Mouse (Mus musculus): ENCODE results near the gene Gm20696.

Gene Gm20696

DNA sequence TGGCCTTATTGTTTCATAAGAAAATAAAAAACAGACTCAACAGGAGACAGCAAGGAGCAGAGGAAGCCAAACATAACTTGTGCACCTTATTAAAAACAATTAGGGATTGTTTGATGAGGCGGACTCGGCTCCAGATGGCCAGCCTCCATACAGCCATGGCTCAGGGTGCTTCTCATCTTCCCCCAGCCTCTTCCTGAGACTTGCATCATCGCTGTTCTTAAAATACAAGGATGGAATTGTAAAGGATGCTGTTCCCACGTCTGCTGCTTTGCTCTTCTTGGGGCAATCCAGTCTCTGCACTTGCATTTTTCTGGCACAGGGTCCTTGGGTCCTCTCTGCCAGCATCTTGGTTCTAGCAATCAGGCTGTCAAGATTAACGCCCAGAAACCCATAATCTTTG is 94.5 kb downstream of the Gm20696 start:
- no peak for DNase-seq (ENCODE audit: low read depth, low spot score)

DNA sequence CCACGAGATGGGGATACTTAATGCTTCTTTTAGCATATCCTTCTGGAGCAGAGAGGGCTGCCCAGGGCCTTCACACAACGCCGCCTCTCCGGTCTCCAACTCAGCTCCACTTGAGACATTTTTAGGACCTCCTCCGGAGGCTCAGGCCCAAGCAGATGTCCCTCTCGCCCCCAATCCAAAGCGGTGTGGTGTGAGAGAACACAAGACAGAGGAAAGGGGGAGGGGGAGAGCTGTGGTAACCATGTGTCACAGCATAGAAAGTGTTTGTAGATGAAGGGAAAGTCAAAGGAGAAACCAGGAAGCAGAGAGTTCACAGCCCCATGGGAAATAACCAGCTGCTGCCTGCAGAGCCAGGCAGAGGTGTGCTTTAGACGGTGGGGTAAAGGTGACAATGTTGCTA is 99.7 kb downstream of the Gm20696 start:
- DNase-seq (ENCODE audit: low read depth, low spot score), result no peak

DNA sequence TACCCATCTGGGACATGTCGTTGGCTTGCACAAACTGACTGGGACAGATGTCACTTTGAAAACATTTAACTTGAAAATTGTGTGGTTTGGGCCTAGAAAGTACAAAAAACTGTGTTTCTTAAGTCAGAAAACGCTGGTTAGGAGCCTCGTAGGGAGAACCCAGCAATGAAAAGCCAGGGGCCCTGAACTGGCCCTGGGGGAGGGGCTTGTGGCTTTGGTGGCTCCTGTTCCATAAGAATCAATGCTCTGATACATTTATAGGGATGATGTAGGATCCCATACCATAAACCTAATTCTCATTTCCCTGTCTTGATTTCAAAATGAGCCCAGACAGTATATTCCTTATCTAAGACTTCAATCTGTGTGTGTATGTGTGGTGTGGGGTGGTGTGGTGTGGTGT is 101.8 kb downstream of the Gm20696 start:
- DNase-seq (ENCODE audit: low read depth, low spot score), result no peak

DNA sequence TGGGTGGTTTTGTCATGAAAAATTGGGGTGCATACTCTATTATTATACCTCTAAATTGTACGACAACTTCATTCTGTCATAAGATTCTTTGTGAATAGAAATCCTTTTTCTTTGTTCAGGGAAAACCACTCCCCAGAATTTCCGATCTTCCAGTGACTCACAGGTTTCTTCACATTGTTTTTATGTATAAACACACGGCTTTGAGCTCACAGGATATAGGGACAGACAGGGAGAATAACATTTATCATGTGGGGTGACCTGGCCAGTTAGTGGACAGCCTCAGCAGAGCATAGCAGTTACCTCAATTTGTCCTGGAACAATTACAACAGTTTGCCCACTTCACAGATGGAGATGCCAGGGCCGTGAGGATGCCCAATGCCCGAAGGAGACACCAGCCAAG is 109.6 kb downstream of the Gm20696 start:
- DNase-seq (ENCODE audit: low read depth, low spot score), result no peak

DNA sequence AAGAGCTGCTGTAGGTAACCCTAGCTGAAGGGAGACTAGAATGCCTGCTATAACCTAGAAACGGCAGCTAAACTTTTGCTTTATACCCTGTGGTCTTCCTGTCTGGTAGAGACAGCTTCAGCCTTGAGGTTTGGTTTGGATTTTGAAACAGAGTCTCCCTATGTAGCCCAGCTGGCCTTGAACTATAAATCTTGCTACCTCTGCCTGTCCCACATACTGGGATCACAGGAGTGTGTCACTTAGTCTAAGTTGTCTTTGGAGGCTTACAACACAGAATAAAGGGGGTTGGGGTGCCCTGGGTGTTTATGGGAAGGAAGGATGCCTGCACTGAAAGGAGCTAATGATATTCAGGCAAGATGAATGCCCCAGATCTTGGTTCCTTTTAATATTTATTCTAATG is 113.8 kb downstream of the Gm20696 start:
- DNase-seq (ENCODE audit: low read depth, low spot score), result no peak

DNA sequence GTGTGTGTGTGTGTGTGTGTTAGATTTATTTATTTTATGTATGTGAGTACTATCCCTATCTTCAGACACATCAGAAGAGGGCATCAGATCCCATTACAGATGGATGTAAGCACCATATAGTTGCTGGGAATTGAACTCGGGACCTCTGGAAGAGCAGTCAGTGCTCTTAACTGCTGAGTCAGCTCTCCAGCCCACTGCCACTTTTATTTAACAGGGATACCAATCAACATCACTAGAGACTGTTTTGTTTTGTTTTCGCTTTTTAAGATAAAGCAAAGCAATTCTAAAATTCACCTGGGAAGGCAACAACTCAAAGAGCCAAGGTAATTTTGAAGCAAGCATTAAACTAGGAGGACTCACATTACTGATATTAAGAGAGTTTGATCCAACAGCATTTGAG is 120.2 kb downstream of the Gm20696 start:
- DNase-seq (ENCODE audit: low read depth, low spot score), result no peak

DNA sequence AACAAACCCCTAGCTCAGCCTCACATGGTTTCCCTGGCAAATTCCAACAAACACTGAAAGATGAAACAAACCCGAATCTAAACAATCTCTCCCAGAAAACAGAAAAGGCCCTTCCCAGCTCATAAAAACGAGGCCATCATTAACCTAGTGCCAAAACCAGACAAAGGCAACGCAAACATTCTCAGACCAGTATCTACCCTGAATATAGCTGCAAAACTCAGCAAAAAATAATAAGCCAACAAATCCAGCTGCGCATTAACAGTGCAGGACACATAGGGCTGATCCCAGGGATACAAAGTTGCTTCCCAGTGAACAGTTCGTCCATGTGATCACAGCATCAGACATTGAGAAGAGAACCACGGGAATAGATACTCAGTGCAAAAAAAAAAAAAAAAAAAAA is 121.2 kb downstream of the Gm20696 start:
- DNase-seq (ENCODE audit: low read depth, low spot score), result no peak

DNA sequence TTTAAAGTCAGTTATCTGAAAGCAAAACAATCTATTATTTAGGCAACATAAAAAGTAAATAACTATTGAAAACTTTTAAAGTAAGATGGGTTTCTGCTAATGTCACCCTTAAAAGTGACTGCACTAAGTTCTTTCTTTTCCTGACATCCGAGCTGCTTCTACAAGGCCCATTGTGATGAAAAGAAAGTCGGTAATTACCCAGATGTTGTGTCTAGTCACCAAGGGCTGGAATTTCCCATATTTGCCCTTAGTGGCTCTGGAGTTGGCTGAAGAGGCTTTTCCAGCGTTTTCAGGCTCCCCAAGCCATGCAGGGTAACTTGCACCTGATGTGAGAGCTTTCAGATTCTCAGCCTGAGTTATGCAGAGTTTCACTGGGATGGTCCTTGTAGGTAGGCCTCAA is 125.5 kb downstream of the Gm20696 start:
- DNase-seq (ENCODE audit: low read depth, low spot score), result no peak

DNA sequence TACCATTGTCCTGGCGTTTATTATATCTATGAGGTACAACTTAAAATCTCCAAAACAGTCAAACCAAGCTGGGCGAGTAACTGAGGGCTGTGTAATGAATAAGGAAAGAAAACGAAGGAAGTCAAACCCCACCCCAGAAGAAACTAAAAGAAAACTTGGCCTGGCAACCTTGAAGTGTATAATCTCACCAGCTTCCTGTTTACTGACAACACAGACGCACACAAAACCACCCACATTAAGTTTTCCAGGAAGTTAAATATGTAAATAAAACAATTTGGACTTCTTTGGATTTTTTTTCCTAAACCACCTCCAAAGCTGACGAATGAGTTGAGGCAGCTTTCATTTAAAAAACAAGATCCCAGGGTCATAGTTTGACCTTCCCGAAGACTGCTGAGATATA is 125.9 kb downstream of the Gm20696 start:
- DNase-seq (ENCODE audit: low read depth, low spot score), result no peak

DNA sequence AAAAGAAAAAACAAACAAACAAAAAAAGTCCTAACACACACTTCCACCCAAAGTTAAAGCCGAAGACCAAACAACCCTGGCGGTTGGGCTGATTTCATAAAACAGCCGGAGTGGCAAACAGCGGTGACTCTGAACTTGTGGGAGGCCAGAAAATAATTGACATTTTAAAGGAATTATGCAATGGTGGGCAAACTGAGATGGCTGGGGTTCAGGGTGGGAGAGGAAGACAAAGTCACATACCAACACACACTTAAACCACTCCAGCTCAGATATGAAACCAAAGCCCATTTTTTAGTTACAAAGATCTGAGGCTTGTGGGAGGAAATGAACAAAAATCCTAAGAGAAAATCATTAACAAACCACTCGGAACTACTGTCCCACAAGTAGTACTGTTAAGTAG is 126.5 kb downstream of the Gm20696 start:
- no peak for DNase-seq (ENCODE audit: low read depth, low spot score)

DNA sequence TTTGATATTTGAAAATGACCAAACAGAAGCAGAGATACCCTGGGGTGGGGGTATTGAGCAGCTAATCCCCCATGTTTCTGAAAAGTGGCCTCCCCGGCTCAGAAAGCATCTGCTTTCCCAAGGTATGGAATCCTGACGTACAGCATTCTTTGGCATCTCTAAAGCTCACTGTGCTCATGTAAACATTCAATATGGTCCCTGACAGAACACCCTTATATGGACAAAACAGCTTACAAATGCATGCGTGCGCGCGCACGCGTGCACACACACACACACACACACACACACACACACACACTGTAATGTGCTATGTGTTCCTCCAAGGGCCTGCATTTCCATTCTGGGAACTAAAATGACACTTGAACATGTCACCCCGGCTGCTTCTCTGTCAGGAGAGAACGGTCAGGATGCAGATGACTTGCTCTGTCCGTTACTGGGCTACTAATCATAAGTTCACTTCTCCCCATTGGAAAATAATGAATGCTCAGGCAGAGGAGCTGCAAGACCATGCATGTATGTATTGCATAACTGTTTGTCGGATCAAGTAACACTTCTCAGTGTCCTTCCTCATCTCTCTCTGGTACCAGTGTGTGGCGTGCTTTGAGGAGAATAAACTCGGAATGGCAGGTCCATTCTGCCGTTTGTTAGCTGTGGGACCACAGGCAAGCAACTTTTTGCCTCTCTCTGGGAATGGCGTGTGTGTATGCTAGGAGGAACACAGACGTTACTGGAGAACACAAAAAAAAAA is 128.2 kb downstream of the Gm20696 start:
- no peak for DNase-seq (ENCODE audit: low read depth, low spot score)

DNA sequence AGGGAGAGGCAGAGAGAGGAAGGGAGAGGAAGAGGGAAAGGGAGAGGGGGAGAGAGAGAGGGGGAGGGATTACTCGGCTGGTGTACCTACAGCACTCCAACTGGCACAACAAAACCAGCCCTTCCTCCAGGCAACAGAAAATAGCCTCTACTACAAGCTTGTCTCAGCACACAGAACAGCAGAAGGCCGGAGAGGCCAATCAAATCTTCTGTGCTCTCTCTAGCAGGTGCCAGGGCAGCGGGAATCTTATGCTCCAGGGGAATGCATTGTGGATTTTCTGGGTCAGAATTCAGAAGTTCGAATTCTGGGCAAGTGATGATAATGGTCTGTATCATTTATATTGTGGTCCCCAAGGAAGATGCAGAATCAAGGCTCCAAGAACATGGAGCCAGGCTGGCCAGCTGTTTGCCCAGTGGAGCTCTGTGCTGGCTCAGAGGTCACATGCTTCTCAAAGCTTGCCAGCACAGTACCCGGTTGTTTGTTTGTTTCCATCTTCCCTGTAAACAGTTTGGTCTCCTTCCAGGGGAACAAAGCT is 132.3 kb downstream of the Gm20696 start:
- DNase-seq (ENCODE audit: low read depth, low spot score), result no peak

DNA sequence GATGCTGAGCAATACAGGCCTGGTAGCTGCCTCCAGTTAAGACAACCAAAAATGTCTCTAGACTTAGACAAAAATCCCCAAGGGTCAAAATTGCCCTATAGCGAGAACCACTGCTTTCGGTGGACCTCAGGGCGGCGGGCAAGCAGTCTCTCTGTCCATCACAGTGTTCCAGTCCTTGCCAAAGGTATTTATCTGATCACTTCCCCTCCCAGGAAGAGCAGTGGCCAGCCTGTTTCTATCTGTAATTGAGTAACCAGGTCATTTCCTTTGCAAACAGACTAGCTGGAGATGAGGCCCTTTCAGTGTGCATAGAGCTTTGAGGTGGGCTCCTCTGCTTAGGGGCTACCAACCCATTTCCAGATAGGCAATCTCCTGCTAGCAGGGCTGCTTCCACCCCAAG is 134.1 kb downstream of the Gm20696 start:
- DNase-seq (ENCODE audit: low read depth, low spot score), result no peak

DNA sequence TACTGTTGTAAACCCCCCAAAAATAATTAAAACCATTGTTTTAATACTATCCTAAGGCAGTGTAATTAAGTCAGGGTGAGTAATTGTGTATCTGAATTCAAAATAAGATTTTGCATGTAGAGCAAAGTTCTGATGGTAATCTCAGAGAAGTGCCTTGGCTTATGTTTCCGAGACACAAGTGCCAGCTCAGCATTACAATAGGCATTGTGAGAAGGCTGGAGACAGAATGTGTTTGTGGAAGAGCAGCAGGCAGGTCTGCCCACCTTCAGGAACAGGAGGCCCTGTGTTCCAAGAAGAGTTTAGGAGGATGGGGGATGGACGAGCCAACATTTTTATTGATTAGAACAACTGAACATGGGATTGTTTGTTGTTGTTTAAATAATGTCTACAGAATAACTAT is 137.6 kb downstream of the Gm20696 start:
- no peak for DNase-seq (ENCODE audit: low read depth, low spot score)

DNA sequence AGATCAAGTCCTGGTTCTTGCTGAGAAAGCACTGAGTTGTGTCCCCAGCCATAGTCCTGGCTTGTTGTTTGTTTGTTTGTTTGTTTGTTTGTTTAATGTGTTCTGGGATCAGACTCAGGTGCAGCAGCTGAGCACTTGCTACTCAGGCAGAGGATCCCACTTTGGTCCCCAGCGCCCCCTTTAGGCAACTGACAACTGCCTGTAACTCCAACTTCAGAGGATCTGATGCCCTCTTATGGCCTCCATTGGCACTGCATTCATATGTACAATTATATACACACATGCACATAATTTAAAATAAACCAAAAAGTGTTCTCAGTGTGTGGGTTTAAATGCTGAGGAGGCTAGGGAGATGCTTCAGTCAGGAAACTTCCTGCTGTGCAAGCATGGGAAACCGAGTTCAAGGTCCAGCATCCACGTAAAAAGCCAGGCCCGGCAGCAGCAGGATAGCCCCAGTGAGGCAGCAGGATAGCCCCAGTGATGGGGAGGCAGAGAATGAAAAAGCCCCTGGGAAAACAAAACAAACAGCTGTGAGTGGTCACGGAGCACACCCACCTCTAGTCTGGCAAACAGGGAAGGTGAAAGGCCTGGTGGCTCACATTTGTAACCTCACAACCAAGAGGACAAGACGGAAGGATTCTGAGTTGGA is 139.0 kb downstream of the Gm20696 start:
- DNase-seq (ENCODE audit: low read depth, low spot score), result no peak

DNA sequence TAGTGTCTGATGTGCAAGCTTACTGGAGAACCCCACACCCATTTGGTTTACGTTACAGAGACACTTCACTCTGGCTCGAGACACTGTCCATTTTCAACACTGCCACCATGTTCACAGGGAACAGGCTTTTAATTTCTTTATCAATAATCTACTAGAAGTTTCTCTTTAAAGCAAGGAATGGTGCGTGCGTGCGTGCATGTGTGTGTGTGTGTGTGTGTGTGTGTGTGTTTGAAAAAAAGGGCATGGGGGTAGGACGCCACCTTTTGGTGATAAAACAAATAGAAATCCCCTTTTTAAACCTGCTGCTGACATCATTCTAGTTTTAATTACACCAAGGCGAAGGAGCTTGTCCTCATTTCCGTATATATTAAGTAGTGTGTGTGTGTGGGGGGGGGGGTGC is 141.2 kb downstream of the Gm20696 start:
- DNase-seq (ENCODE audit: low read depth, low spot score), result no peak

DNA sequence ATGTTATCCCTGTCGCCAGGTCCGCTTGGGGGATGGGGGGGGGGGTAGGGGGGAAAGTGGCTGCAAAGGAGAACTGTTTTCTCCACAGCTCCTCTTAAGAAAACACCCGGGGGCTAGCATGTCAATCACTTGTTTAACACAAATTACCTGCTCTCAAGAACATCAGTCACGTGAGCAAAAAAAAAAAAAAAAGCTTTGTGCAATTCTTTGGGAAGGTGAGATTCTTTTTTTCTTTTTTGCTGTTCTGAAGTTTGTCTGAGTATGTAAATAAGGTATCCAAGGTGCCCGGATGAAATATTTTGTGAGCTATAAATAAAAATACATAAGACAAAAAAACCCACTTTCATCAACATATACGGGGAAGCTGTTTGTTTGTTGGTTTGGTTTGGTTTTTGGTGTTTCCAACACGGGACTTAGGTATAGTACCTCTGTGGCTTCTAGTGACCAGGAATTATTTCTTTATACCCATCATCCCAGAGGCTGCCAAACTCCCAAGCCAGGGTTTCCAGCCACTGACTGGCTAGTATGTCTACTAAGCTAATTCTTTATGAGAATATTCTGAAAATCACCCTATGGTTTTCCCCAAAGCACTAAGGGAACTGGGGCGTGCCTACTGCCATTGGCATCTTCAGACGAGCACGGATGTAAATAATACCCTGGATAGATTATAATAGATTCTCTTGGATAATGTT is 142.8 kb downstream of the Gm20696 start:
- no peak for DNase-seq (ENCODE audit: low read depth, low spot score)

DNA sequence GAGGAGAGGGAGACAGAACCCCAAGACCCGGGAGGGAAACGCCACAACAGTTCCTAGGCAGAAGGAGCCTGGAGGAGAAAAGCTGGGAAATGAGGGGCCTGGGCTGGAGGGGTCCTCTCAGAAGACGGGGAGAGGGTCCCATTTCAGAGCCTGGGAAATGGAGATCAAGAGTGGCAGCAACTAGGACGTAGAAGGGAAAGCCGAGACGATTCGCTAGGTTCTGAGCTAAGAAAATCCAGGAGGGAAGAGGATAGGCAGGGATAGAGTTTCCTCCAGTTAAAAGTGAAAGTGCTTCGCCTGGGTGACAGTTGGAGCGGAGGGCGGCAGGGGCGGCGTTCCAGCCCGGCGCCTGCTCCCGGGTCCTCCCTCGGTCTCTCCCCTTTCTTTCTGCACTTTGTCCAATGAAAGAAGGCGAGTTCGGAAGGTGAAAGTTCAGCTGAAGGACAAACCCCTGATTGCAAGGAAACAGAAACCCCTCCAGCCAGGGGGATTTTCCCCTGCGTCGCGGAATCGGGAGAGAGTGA is 143.4 kb downstream of the Gm20696 start:
- peak; percentile 79 for DNase-seq (ENCODE audit: low read depth, low spot score)

DNA sequence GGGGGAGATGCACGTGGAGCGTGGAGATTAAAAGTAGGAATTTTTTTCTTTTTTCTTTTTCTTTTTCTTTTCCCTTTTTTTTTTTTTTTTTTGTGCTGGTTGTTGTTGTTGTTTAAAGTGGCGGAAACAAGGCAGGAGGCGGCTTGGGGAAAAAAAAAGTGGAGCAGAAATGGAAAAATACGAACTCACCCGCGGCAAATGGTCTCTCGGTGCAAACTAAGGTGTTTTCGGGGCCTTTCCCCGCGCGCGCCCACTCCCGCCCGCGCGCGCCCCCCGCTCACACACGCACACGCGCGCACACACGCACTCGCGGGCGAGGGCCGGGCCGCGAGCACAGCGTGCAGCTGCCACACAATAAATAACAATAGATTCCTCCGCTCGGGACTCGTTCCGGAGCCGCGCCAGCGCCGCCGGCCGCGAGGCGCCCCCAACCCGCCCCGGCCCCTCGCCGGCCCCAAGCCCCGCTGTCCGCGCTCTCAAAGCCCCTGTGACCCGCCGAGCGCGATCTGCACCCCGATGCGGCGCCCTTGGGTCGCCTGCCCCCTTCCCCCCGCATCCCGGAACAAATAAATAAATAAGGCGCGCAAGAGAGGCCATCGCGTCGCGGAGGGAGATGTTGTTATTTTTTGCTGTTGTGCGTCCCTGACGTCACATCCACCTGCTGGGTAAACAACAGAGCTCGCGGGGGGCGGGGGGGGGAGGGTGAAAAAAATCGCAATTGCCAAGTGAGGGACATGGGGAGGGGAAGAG is 144.1 kb downstream of the Gm20696 start, which contains the start of gene Foxp1:
Foxp1 (minus strand) TSS at position 363 of the 750 bp plus-strand sequence.
- peak; percentile 82 for DNase-seq (ENCODE audit: low read depth, low spot score)

DNA sequence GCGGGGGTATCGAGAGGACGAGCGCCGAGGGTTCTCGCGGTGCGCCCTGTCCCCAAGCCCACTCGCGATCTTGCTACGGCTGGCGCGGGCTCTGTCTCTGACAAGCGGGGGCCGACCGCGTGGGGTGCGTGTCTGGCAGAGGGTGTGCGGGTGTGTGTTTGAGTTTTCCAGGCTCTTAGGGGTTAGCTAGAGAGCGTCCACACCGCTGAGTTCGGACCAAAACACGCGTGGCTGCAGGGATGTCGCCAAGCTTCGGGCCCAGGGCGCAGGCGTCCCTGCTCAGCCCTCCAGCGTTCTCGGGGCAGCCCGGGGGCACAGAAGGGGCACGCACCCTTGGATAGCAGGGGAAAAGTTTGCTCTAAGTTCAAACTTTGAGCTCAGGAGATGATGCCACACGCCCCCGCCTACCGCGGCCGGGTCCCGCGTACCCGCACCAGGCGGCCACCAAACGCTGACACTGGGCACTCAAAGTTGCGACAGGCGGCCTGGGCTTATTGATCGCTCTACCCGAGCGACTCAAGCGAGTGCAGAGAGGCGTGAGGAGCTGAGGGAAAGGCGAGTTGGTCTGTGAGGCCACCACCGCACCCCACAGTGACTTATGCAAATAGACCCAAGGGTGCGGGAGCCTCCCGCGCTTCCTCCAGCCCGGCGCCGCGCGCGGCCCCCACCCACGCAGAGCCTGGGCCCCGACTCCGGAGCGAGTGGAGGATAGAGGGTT is 144.8 kb downstream of the Gm20696 start:
- DNase-seq (ENCODE audit: low read depth, low spot score), result peak; percentile 30

Data from embryo, embryonic 11.5 days (tissue).